Mouse (Mus musculus) heart, postnatal 0 days (tissue): ENCODE data around the gene Ooep. TPM values are rescaled to one million over a fixed set of nuclear protein-coding genes. Genes with fewer than 3 reads are reported as not detected.
A peak's percentile ranks its signal among the peaks of the same experiment; 100 is the strongest.

Source experiments
- ATAC-seq: fragments of 200-750 bp; cut with Nextera tagmentation; 2 replicates; pipeline ENCODE4 v1.8.0; 2017; ENCODE audit warnings: low read depth, moderate number of reproducible peaks, moderate library complexity; ENCODE audit not compliant: insufficient read depth
- DNase-seq: peaks from one replicate; pipeline ENCODE4 v3.0.0-alpha.2; 2016; ENCODE audit warnings: low spot score
- H3K27ac ChIP-seq: fragments of 300-500 bp; sonication (generic); 2 replicates; pipeline ENCODE4 v1.5.1; 2014; ENCODE audit warnings: low read depth, mild to moderate bottlenecking
- H3K27me3 ChIP-seq: fragments of 300-500 bp; sonication (generic); 2 replicates; pipeline ENCODE4 v1.6.1; 2014; ENCODE audit warnings: low read length, mixed read lengths; ENCODE audit not compliant: control insufficient read depth, insufficient read depth
- H3K36me3 ChIP-seq: fragments of 300-500 bp; sonication (generic); replicated peaks from 2 replicates; pipeline ENCODE4 v1.6.1; 2014; ENCODE audit warnings: low read length, mixed read lengths; ENCODE audit not compliant: control insufficient read depth, insufficient read depth
- H3K4me1 ChIP-seq: fragments of 300-500 bp; sonication (generic); 2 replicates; pipeline ENCODE4 v1.6.1; 2014; ENCODE audit warnings: antibody characterized with exemption; ENCODE audit not compliant: control insufficient read depth, insufficient read depth
- H3K4me2 ChIP-seq: fragments of 300-500 bp; sonication (generic); 2 replicates; pipeline ENCODE4 v1.6.1; 2014; ENCODE audit warnings: low read depth, mild to moderate bottlenecking, low read length, moderate library complexity
- H3K4me3 ChIP-seq: fragments of 300-500 bp; sonication (generic); 2 replicates; pipeline ENCODE4 v1.5.1; 2014; ENCODE audit warnings: low read depth, low read length
- H3K9ac ChIP-seq: fragments of 300-500 bp; sonication (generic); replicated peaks from 2 replicates; pipeline ENCODE4 v1.6.1; 2014; ENCODE audit warnings: low read depth, low read length, mixed read lengths
- H3K9me3 ChIP-seq: fragments of 300-500 bp; sonication (generic); replicated peaks from 2 replicates; pipeline ENCODE4 v1.6.1; 2016; ENCODE audit warnings: low read length; ENCODE audit not compliant: control insufficient read depth
- CTCF ChIP-seq: IDR thresholded peaks from 2 replicates; pipeline ENCODE4 v1.5.1; 2016; ENCODE audit warnings: antibody characterized with exemption, control low read depth, low read depth
- EP300 ChIP-seq: IDR thresholded peaks from 2 replicates; pipeline ENCODE4 v1.6.1; 2016; ENCODE audit warnings: antibody characterized with exemption, low read depth
- WGBS: fragments of 180-500 bp; shearing (Covaris S2); extraction: QIAGEN DNeasy Blood & Tissue Kit; methylation state at CpG from one replicate; pipeline ENCODE4 v1.1.7; 2014; 5-methylcytosine and 5-hydroxymethylcytosine counted together
- polyA plus RNA-seq: library from polyadenylated mRNA; unstranded; fragments of >200 nt; fragmentation: Nextera tagmentation; extraction: Ambion mirVana; gene quantifications from 2 replicates; pipeline ENCODE4 v1.2.1, GENCODE M21; 2015
- total RNA-seq: library from RNA; depleted of rRNA; stranded (reverse); fragments of >200 nt; gene quantifications from 2 replicates; pipeline ENCODE4 v1.2.3, GENCODE M21; 2014; ENCODE audit warnings: low replicate concordance

Ooep gene
- total and polyA plus RNA-seq, 2 experiments from 2014 or later: 0.11 to 0.23 TPM

GRCm38 (mm10) chr9:78389981-78390380 lies 11.5 kb upstream of the Ooep start:
- no peak overlapping the region for H3K4me3 ChIP-seq
- no peaks in the 10 kb centered on the region for H3K4me1 ChIP-seq
- H3K9me3 ChIP-seq: no peaks in the 10 kb centered on the region
- ATAC-seq: no peak
- peaks cover 30% of the 10 kb centered on the region for H3K27me3 ChIP-seq
- H3K9ac ChIP-seq: no peak overlapping the region
- H3K36me3 ChIP-seq: no peaks in the 10 kb centered on the region
- no peak overlapping the region for H3K27ac ChIP-seq
- WGBS: 51% methylated on average over 5 of the region's 5 CpGs
- no peak overlapping the region for H3K4me2 ChIP-seq
- DNase-seq: no peak
- no peak for TF ChIP-seq CTCF
- no peak for TF ChIP-seq EP300

- 80% methylated on average over 7 of the region's 7 CpGs for WGBS
- Histone ChIP-seq H3K4me1 (no peaks in the 10 kb centered on the region), H3K27ac (no peak overlapping the region), H3K27me3 (0 out of 2 replicates have a peak, but pooled peaks cover 5% of the 10 kb centered on the region), H3K36me3 (no peaks in the 10 kb centered on the region), H3K9me3 (no peaks in the 10 kb centered on the region), H3K4me2 (no peak overlapping the region), H3K9ac (no peak overlapping the region), H3K4me3 (no peak overlapping the region)
- TF ChIP-seq EP300: no peak
- no peak for TF ChIP-seq CTCF
- DNase-seq (no peak), ATAC-seq (no peak)
These were observed 8.4 kb upstream of the Ooep start for GRCm38 (mm10) chr9:78386947-78387346.

- no peak for ATAC-seq
- H3K27me3 ChIP-seq: no peaks in the 10 kb centered on the region
- TF ChIP-seq EP300: no peak
- peak; percentile 45 for TF ChIP-seq CTCF
These were observed 7.4 kb upstream of the Ooep start for GRCm38 (mm10) chr9:78385893-78386292.

GRCm38 (mm10) chr9:78377546-78377945 lies 979 bp downstream of the Ooep start:
- no peak for ATAC-seq
- Histone ChIP-seq H3K27me3 (no peaks in the 10 kb centered on the region), H3K9me3 (no peaks in the 10 kb centered on the region), H3K9ac (no peak overlapping the region), H3K4me2 (no peak overlapping the region), H3K4me3 (no peak overlapping the region), H3K27ac (no peak overlapping the region), H3K36me3 (no peaks in the 10 kb centered on the region), H3K4me1 (0 out of 2 replicates have a peak, but pooled peaks cover 3% of the 10 kb centered on the region)
- no peak for DNase-seq
- 49% methylated on average over 8 of the region's 8 CpGs for WGBS
- TF ChIP-seq EP300: no peak
- TF ChIP-seq CTCF: no peak

More at GRCm38 (mm10) chr9:78385893-78386292, 7.4 kb upstream of the Ooep start:
- Histone ChIP-seq H3K36me3 (no peaks in the 10 kb centered on the region), H3K4me1 (no peaks in the 10 kb centered on the region), H3K4me2 (no peak overlapping the region), H3K27ac (no peak overlapping the region), H3K4me3 (no peak overlapping the region), H3K9me3 (no peaks in the 10 kb centered on the region), H3K9ac (no peak overlapping the region)
- WGBS: 54% methylated on average over 3 of the region's 3 CpGs
- no peak for DNase-seq

GRCm38 (mm10) chr9:78375486-78375885 lies 3.0 kb downstream of the Ooep start:
- 0 out of 2 replicates have a peak, but pooled peaks cover 3% of the 10 kb centered on the region for H3K4me1 ChIP-seq
- H3K9ac ChIP-seq: no peak overlapping the region
- H3K4me2 ChIP-seq: no peak overlapping the region
- H3K36me3 ChIP-seq: no peaks in the 10 kb centered on the region
- H3K4me3 ChIP-seq: no peak overlapping the region
- DNase-seq (no peak), ATAC-seq (no peak)
- no peaks in the 10 kb centered on the region for H3K27me3 ChIP-seq
- H3K9me3 ChIP-seq: no peaks in the 10 kb centered on the region
- H3K27ac ChIP-seq: no peak overlapping the region
- 73% methylated on average over 4 of the region's 4 CpGs for WGBS
- TF ChIP-seq EP300: no peak
- no peak for TF ChIP-seq CTCF

GRCm38 (mm10) chr9:78374885-78375389 lies 3.6 kb downstream of the Ooep start:
- Histone ChIP-seq H3K27me3 (no peaks in the 10 kb centered on the region), H3K9me3 (no peaks in the 10 kb centered on the region), H3K27ac (no peak overlapping the region), H3K4me2 (no peak overlapping the region), H3K36me3 (no peaks in the 10 kb centered on the region), H3K4me1 (0 out of 2 replicates have a peak, but pooled peaks cover 3% of the 10 kb centered on the region), H3K9ac (no peak overlapping the region), H3K4me3 (no peak overlapping the region)
- no peak for ATAC-seq
- DNase-seq: no peak
- 86% methylated on average over 1 of the region's 1 CpGs for WGBS
- no peak for TF ChIP-seq CTCF
- no peak for TF ChIP-seq EP300
